Mouse (Mus musculus): Measurements from ENCODE around the gene Celf2. TPM values are rescaled to one million over a fixed set of nuclear protein-coding genes. Genes with fewer than 3 reads are reported as not detected.
A peak's percentile ranks its signal among the peaks of the same experiment; 100 is the strongest.

The Celf2 gene
- polyA plus RNA-seq, 1 experiment from 2014 or later: 60.7 TPM

GRCm38 (mm10) chr2:7060490-7061105 is 448.8 kb downstream of the Celf2 start:
- no peaks in the 10 kb centered on the region for H3K36me3 ChIP-seq
- H3K4me2 ChIP-seq: no peak overlapping the region
- no peaks in the 10 kb centered on the region for H3K27me3 ChIP-seq
- no peak overlapping the region for H3K27ac ChIP-seq
- no peak overlapping the region for H3K4me3 ChIP-seq
- no peak; the same call in 1 of the 2 replicates for ATAC-seq (ENCODE audit: insufficient number of reproducible peaks, low FRiP score, low TSS enrichment, low read depth)
- peaks cover 17% of the 10 kb centered on the region for H3K4me1 ChIP-seq
- H3K9ac ChIP-seq: no peak overlapping the region
- H3K9me3 ChIP-seq: no peaks in the 10 kb centered on the region
- WGBS: 53% methylated on average over 7 of the region's 7 CpGs

- no peak overlapping the region for H3K27ac ChIP-seq
- WGBS: 32% methylated on average over 4 of the region's 4 CpGs
- ATAC-seq (ENCODE audit: insufficient number of reproducible peaks, low FRiP score, low TSS enrichment, low read depth): peak; percentile 30; the same call in 1 of the 2 replicates
Observed at GRCm38 (mm10) chr2:7056401-7056800, 453.0 kb downstream of the Celf2 start.

GRCm38 (mm10) chr2:7055958-7056357 is 453.4 kb downstream of the Celf2 start:
- peak; percentile 44; the same call in 1 of the 2 replicates for ATAC-seq (ENCODE audit: insufficient number of reproducible peaks, low FRiP score, low TSS enrichment, low read depth)
- Histone ChIP-seq H3K36me3 (no peaks in the 10 kb centered on the region), H3K9me3 (no peaks in the 10 kb centered on the region), H3K4me1 (peaks cover 8% of the 10 kb centered on the region), H3K9ac (no peak overlapping the region), H3K4me2 (no peak overlapping the region), H3K27me3 (no peaks in the 10 kb centered on the region), H3K4me3 (no peak overlapping the region), H3K27ac (peak overlapping the region; percentile 12; the same call in 1 of the 2 replicates)
- 47% methylated on average over 3 of the region's 3 CpGs for WGBS

More at GRCm38 (mm10) chr2:7056401-7056800, 453.0 kb downstream of the Celf2 start:
- Histone ChIP-seq H3K4me1 (peaks cover 8% of the 10 kb centered on the region), H3K4me2 (no peak overlapping the region), H3K4me3 (no peak overlapping the region), H3K36me3 (no peaks in the 10 kb centered on the region), H3K9me3 (no peaks in the 10 kb centered on the region), H3K9ac (no peak overlapping the region), H3K27me3 (no peaks in the 10 kb centered on the region)

DNA sequence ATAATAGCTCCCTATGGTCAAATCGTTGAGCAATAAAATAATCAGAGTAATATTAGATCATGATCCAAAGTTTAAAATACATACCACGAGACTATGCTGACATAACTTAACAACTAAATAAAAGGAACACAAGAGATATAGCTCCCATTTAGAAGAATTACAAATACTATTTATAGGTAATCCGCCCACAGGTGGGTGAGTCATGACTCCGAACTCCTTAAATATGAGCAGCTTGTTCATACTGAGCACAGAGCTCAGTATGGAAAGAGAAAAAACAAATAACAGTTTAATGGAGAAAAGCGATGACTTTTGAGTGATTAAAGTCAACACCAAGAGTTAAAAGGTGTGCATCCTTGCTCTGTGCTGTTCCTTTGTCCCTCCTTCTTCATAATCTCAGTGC is 458.3 kb downstream of the Celf2 start:
- Histone ChIP-seq H3K36me3 (no peaks in the 10 kb centered on the region), H3K27ac (no peak overlapping the region), H3K9me3 (no peaks in the 10 kb centered on the region), H3K9ac (no peak overlapping the region), H3K4me2 (no peak overlapping the region), H3K4me3 (no peak overlapping the region), H3K4me1 (peaks cover 5% of the 10 kb centered on the region; the same call in 1 of the 2 replicates), H3K27me3 (no peaks in the 10 kb centered on the region)
- no peak for ATAC-seq (ENCODE audit: insufficient number of reproducible peaks, low FRiP score, low TSS enrichment, low read depth)
- 89% methylated on average over 5 of the region's 5 CpGs for WGBS

DNA sequence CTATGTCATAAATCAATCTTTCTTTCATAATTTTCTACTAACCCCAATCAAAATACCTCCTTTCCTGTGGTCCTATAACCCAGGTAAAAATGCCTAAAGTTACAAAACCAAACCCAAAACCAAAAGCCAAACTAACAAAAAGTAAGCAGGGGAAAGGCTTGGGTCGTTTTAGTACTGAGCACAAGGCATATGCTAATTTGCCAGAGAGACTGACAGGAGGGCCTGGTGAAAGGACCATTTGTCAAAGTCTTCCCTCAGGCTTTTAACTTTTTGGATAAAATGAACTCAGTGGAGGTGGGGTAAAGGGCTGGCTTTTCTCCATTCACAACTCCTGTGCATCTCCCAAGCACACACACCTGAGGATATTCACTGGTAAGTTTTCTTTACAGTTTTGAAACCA is 463.2 kb downstream of the Celf2 start:
- WGBS: 7% methylated on average over 1 of the region's 1 CpGs
- Histone ChIP-seq H3K27ac (no peak overlapping the region), H3K9ac (no peak overlapping the region), H3K9me3 (no peaks in the 10 kb centered on the region), H3K27me3 (no peaks in the 10 kb centered on the region), H3K4me3 (no peak overlapping the region), H3K4me1 (no peaks in the 10 kb centered on the region), H3K36me3 (no peaks in the 10 kb centered on the region), H3K4me2 (no peak overlapping the region)
- ATAC-seq (ENCODE audit: insufficient number of reproducible peaks, low FRiP score, low TSS enrichment, low read depth): no peak

DNA sequence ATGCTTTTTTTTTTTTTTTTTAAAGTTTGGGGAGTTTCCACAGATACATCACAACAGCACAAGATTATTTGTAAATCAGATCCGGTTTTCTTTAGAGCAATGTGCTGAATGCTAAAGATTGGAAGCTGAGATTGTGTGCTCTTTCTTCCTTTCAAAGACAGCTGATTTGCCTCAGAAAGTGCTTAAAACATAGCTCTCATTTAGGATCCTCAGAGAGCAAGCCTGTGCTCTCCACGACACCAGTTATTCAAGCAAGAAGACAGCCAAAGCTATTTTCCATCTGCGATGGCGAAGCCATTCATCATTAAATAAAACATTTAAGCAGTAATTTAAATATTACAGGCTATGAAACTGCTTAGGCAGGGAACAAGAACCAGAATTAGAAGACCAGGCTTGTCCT is 463.8 kb downstream of the Celf2 start:
- H3K27ac ChIP-seq: no peak overlapping the region
- H3K9ac ChIP-seq: no peak overlapping the region
- H3K4me3 ChIP-seq: no peak overlapping the region
- no peak overlapping the region for H3K4me2 ChIP-seq
- 61% methylated on average over 4 of the region's 4 CpGs for WGBS
- H3K9me3 ChIP-seq: no peaks in the 10 kb centered on the region
- no peak for ATAC-seq (ENCODE audit: insufficient number of reproducible peaks, low FRiP score, low TSS enrichment, low read depth)
- no peaks in the 10 kb centered on the region for H3K4me1 ChIP-seq
- H3K27me3 ChIP-seq: no peaks in the 10 kb centered on the region
- H3K36me3 ChIP-seq: no peaks in the 10 kb centered on the region

DNA sequence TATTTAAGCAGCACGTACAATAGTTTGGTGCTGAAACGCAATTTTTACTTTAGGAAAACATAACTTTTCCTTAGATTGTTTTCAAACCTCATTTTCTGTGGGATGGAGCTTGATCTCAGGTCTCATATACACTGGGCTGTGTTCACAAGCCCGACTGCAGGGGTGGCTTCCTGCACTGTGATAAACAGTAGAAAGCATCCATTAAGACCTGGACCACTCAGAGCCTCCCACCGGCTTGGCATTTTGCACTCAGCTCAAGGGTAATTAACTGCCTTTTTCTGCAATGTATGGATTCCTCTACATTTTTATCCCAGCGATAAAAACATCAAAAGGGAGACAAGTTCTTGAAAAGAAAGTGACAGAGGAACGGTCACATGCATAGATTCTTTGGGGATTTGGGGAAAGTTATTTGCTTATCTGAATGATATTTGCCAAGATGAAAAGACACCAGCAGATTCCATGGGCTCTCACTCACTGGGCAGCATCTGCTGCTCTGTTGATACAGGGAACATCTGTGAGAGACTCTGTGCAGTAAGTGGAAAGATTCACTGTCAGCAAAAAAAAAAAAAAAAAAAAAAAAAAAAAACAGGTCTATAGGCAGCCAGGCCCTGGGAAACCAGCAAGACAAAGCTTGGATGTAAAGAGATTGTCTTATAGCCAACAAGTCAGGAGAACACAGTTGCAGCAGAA is 465.4 kb downstream of the Celf2 start:
- H3K9ac ChIP-seq: no peak overlapping the region
- no peaks in the 10 kb centered on the region for H3K36me3 ChIP-seq
- no peak overlapping the region for H3K4me2 ChIP-seq
- no peak for ATAC-seq (ENCODE audit: insufficient number of reproducible peaks, low FRiP score, low TSS enrichment, low read depth)
- 56% methylated on average over 6 of the region's 6 CpGs for WGBS
- no peaks in the 10 kb centered on the region for H3K4me1 ChIP-seq
- H3K27ac ChIP-seq: no peak overlapping the region
- H3K4me3 ChIP-seq: no peak overlapping the region
- no peaks in the 10 kb centered on the region for H3K27me3 ChIP-seq
- H3K9me3 ChIP-seq: no peaks in the 10 kb centered on the region

DNA sequence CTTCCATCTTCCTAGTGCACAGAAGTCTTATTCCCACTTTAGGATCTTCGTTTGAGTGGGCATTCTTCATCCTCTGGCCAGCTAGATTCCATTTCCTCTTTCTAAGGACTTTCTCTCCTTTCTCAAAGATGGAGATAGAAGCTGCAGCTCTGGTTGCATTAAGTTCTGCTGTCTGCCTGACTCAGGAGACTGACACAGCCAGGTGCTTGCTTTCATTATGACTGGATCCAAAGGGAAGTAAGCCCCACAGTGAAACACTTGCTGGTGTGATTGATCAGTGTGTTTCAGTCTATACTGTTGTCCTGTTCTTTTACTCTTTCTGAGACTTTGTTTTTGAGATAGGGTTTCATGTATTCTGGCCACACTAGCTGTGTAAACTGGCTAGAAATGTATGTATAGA is 468.4 kb downstream of the Celf2 start:
- H3K36me3 ChIP-seq: no peaks in the 10 kb centered on the region
- 66% methylated on average over 1 of the region's 1 CpGs for WGBS
- no peaks in the 10 kb centered on the region for H3K9me3 ChIP-seq
- H3K27me3 ChIP-seq: no peaks in the 10 kb centered on the region
- no peak for ATAC-seq (ENCODE audit: insufficient number of reproducible peaks, low FRiP score, low TSS enrichment, low read depth)
- H3K4me3 ChIP-seq: no peak overlapping the region
- H3K27ac ChIP-seq: no peak overlapping the region
- H3K4me2 ChIP-seq: no peak overlapping the region
- no peak overlapping the region for H3K9ac ChIP-seq
- no peaks in the 10 kb centered on the region for H3K4me1 ChIP-seq

- Histone ChIP-seq H3K4me1 (no peaks in the 10 kb centered on the region), H3K27ac (no peak overlapping the region), H3K9ac (no peak overlapping the region), H3K36me3 (no peaks in the 10 kb centered on the region), H3K27me3 (no peaks in the 10 kb centered on the region), H3K9me3 (no peaks in the 10 kb centered on the region), H3K4me2 (no peak overlapping the region), H3K4me3 (no peak overlapping the region)
- WGBS: 94% methylated on average over 4 of the region's 4 CpGs
- no peak for ATAC-seq (ENCODE audit: insufficient number of reproducible peaks, low FRiP score, low TSS enrichment, low read depth)
Observed at GRCm38 (mm10) chr2:7038991-7039390, 470.4 kb downstream of the Celf2 start.

GRCm38 (mm10) chr2:7031389-7031788 is 478.0 kb downstream of the Celf2 start:
- H3K9me3 ChIP-seq: no peaks in the 10 kb centered on the region
- no peak overlapping the region for H3K4me3 ChIP-seq
- WGBS: 89% methylated on average over 1 of the region's 1 CpGs
- H3K27me3 ChIP-seq: no peaks in the 10 kb centered on the region
- H3K36me3 ChIP-seq: no peaks in the 10 kb centered on the region
- H3K9ac ChIP-seq: no peak overlapping the region
- H3K4me2 ChIP-seq: no peak overlapping the region
- ATAC-seq (ENCODE audit: insufficient number of reproducible peaks, low FRiP score, low TSS enrichment, low read depth): no peak
- H3K27ac ChIP-seq: no peak overlapping the region
- no peaks in the 10 kb centered on the region for H3K4me1 ChIP-seq

- Histone ChIP-seq H3K27me3 (no peaks in the 10 kb centered on the region), H3K36me3 (no peaks in the 10 kb centered on the region), H3K4me2 (no peak overlapping the region), H3K4me1 (no peaks in the 10 kb centered on the region), H3K9me3 (no peaks in the 10 kb centered on the region), H3K27ac (no peak overlapping the region), H3K9ac (no peak overlapping the region), H3K4me3 (no peak overlapping the region)
- ATAC-seq (ENCODE audit: insufficient number of reproducible peaks, low FRiP score, low TSS enrichment, low read depth): no peak
- WGBS: 97% methylated on average over 1 of the region's 1 CpGs
Observed at GRCm38 (mm10) chr2:7026737-7027136, 482.6 kb downstream of the Celf2 start.

DNA sequence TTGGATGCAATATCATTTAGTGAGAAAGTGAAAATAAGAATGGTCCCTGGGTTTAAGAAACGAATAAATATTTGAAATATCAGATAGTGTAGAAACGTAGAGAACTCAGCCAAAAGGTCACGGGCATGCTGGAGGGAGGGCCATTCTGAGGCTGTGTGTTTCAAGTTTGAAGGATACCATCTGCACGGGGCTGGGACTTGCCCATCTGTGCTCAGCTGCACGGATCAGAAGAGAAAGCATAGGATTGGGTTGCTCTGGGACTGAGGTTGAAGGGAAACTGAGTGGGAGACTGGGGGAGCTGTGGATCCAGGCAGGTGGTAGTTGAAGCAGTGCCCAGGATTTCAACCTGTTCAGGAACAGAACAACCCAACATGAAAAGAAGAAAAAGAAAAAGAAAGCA is 483.8 kb downstream of the Celf2 start:
- Histone ChIP-seq H3K4me2 (no peak overlapping the region), H3K4me1 (no peaks in the 10 kb centered on the region), H3K27me3 (no peaks in the 10 kb centered on the region), H3K36me3 (no peaks in the 10 kb centered on the region), H3K9ac (no peak overlapping the region), H3K4me3 (no peak overlapping the region), H3K27ac (no peak overlapping the region), H3K9me3 (no peaks in the 10 kb centered on the region)
- WGBS: 67% methylated on average over 5 of the region's 5 CpGs
- no peak for ATAC-seq (ENCODE audit: insufficient number of reproducible peaks, low FRiP score, low TSS enrichment, low read depth)
